Mouse (Mus musculus) ES-Bruce4 (cell line): ENCODE data around the gene Ppard. TPM values are rescaled to one million over a fixed set of nuclear protein-coding genes. Genes with fewer than 3 reads are reported as not detected.
"Not testable (repeated sequence)": the region's sequence is repeated elsewhere in the genome, so short reads cannot be mapped to it uniquely, and the experiment has no call there.

Experiments used
- H3K27ac ChIP-seq: 2 replicates; pipeline ENCODE4 v1.5.1; 2012; ENCODE audit warnings: low read length, inconsistent platforms; ENCODE audit not compliant: insufficient read depth
- H3K27me3 ChIP-seq: 2 replicates; pipeline ENCODE4 v1.6.1; 2012; ENCODE audit warnings: mild to moderate bottlenecking, low read length, inconsistent platforms; ENCODE audit not compliant: control insufficient read depth, poor library complexity, insufficient read depth, severe bottlenecking
- H3K36me3 ChIP-seq: 2 replicates; pipeline ENCODE4 v1.6.1; 2012; ENCODE audit warnings: inconsistent platforms, mild to moderate bottlenecking, low read length, moderate library complexity; ENCODE audit not compliant: control insufficient read depth, poor library complexity, insufficient read depth, severe bottlenecking
- H3K4me1 ChIP-seq: one replicate; pipeline ENCODE4 v1.8.1; 2011; ENCODE audit warnings: low read length; ENCODE audit not compliant: control insufficient read depth, insufficient read depth
- H3K4me3 ChIP-seq: 2 replicates; pipeline ENCODE4 v1.5.1; 2011; ENCODE audit warnings: low read depth, mild to moderate bottlenecking, low read length
- H3K9ac ChIP-seq: 2 replicates; pipeline ENCODE4 v1.6.1; 2012; ENCODE audit warnings: low read depth, mild to moderate bottlenecking, inconsistent platforms; ENCODE audit not compliant: poor library complexity, severe bottlenecking
- H3K9me3 ChIP-seq: replicated peaks from 2 replicates; pipeline ENCODE4 v1.6.1; 2012; ENCODE audit warnings: mild to moderate bottlenecking, low read length, inconsistent platforms; ENCODE audit not compliant: control insufficient read depth, poor library complexity, insufficient read depth, severe bottlenecking
- CTCF ChIP-seq: IDR thresholded peaks from one replicate; pipeline ENCODE4 v1.8.1; 2011; ENCODE audit warnings: low read depth, low read length
- EP300 ChIP-seq: IDR thresholded peaks from 2 replicates; pipeline ENCODE4 v1.6.1; 2011; ENCODE audit warnings: low read depth, low read length; ENCODE audit not compliant: insufficient read depth
- POLR2A ChIP-seq: IDR thresholded peaks from one replicate; pipeline ENCODE4 v1.8.1; 2011; ENCODE audit warnings: low read length; ENCODE audit not compliant: insufficient read depth
- polyA plus RNA-seq: library from polyadenylated mRNA; stranded (reverse); fragments of >200 nt; gene quantifications from 2 replicates; pipeline ENCODE4 v1.2.4, GENCODE M21; 2011; ENCODE audit warnings: low read depth; ENCODE audit not compliant: missing spikeins, insufficient read depth, insufficient read length

Ppard gene
- polyA plus RNA-seq, 1 experiment: 24.0 TPM

DNA sequence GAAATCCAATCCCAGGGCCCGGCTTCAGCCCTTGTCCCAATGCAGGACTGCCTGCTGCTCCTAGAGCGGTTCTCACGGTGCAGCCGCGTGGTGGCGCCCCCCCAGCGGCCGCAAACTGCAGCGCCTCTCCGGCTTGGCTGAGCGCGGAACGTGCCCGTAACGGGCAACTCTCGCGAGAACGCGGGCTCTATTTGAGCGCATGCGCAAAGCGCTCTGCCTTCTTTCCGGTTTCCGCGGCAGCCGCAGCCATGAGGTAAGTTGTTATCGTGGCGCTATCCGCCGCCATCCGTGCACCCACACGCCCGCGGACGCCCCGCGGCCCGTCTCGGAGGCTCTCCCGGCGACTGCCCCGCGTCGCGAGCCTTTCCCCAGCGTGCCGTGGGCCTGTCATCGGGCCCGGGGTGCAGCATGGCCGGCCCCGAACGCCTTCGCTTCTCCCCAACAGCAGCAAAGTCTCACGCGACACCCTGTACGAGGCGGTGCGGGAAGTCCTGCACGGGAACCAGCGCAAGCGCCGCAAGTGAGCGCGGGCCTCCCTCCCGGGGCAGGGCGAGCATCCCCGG, 95.9 kb downstream of the Ppard start, which contains the start of gene Rpl10a:
Rpl10a (plus strand) TSS at position 106 of the 563 bp plus-strand sequence.
- peaks cover 14% of the 10 kb centered on the region for H3K4me1 ChIP-seq
- peak within 1 kb of the TSS; percentile 56 for H3K27ac ChIP-seq
- H3K9ac ChIP-seq: peak within 1 kb of the TSS; percentile 95
- peaks cover 30% of the 10 kb centered on the region for H3K36me3 ChIP-seq
- H3K27me3 ChIP-seq: no peaks in the 10 kb centered on the region
- H3K9me3 ChIP-seq: no peaks in the 10 kb centered on the region
- H3K4me3 ChIP-seq: peak within 1 kb of the TSS; percentile 85
- TF ChIP-seq CTCF (peak; percentile 65), EP300 (no peak), POLR2A (peak; percentile 88)

DNA sequence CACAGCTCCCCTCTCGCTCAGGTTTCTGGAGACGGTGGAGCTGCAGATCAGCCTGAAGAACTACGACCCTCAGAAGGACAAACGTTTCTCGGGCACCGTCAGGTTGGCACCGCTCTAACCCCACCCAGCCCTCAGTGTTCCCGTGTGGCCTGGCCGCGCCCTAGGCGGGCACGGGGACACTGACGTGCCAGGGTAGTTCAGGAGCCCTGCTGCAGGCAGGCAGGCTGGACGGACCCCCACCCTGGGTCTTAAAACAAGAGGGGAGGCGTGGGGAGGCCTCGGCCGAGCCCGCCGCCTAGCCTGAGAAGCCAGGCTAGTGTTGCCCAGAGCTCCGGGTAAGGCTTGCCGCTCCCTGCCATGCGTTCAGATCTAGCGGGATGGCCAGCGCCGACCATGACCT, 96.4 kb downstream of the Ppard start:
- peak overlapping the region; percentile 95 for H3K9ac ChIP-seq
- H3K4me1 ChIP-seq: peaks cover 14% of the 10 kb centered on the region
- no peaks in the 10 kb centered on the region for H3K9me3 ChIP-seq
- H3K27ac ChIP-seq: peak overlapping the region; percentile 56
- no peak for TF ChIP-seq POLR2A
- no peak for TF ChIP-seq CTCF
- TF ChIP-seq EP300: no peak
- H3K4me3 ChIP-seq: peak overlapping the region; percentile 85
- H3K27me3 ChIP-seq: no peaks in the 10 kb centered on the region
- H3K36me3 ChIP-seq: peaks cover 30% of the 10 kb centered on the region

DNA sequence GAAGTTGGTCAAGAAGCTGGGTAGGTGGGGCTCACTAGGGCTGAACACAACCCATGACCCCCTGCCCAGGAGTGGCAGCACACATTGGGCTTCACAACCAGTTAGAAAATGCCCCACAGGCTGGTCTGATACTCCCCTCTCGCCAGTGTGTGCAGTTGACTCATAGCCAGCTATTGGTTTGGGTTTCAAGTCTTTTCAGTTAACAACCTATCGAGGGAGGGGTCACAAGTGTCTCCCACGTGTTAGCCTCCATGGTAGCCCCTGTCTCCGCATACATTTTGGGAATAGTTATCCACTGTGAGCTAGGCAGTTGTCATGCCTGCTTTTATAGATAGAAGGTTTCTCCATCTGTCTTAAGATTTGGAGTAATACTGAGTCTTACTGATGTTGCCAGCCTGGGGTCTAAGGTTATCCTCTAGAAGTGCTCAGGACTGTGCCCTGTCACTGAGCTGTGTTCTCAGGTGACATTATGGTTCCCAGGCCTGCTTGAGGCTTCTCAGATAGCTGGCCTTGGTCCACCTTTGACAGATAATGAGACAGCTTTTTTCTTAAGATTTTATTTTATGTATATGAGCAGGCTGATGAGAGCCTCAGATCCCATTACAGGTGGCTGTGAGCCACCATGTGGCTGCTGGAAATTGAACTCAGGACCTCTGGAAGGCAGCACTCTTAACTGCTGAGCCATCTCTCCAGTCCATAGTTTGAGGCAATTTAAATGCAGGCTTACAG, 97.2 kb downstream of the Ppard start:
- TF ChIP-seq CTCF (no peak), POLR2A (no peak), EP300 (no peak)
- Histone ChIP-seq H3K4me1 (peaks cover 14% of the 10 kb centered on the region), H3K4me3 (peak overlapping the region; percentile 85), H3K27me3 (no peaks in the 10 kb centered on the region), H3K9me3 (no peaks in the 10 kb centered on the region), H3K9ac (peak overlapping the region; percentile 95), H3K27ac (peak overlapping the region; percentile 56), H3K36me3 (peaks cover 30% of the 10 kb centered on the region)

DNA sequence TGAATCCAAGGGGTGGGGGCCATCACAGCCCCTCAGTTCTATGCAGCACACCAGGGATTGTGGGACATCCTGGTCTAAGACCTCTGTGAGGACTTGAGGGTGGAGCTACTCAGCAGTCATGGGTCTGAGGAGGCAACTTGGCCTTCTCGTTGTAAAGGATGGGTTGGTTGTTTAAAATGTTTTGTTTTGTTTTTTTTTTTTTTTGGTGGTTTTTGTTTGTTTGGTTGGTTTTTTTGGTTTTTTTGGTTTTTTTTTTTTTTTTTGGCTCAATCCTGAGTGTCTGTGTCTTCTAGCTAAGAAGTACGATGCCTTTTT, 97.7 kb downstream of the Ppard start:
- peaks cover 14% of the 10 kb centered on the region for H3K4me1 ChIP-seq
- peaks cover 30% of the 10 kb centered on the region for H3K36me3 ChIP-seq
- TF ChIP-seq CTCF (no peak), POLR2A (no peak), EP300 (no peak)
- H3K27ac ChIP-seq: peak overlapping the region; percentile 56
- no peaks in the 10 kb centered on the region for H3K27me3 ChIP-seq
- no peaks in the 10 kb centered on the region for H3K9me3 ChIP-seq
- peak overlapping the region; percentile 85 for H3K4me3 ChIP-seq
- H3K9ac ChIP-seq: peak overlapping the region; percentile 95

DNA sequence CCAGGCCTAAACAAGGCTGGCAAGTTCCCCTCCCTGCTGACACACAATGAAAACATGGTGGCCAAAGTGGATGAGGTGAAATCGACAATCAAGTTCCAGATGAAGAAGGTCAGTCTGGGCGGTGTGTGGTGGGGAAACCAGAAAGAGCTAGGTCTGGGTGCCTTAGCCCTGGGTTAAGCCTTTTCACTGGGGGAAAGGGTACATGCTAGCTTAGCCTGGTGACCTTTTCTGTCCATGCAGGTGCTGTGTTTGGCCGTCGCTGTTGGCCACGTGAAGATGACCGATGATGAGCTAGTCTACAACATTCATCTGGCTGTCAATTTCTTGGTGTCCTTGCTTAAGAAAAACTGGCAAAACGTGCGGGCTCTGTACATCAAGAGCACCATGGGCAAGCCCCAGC, 98.1 kb downstream of the Ppard start:
- not testable (repeated sequence) for H3K9me3 ChIP-seq, H3K27me3 ChIP-seq
- H3K9ac ChIP-seq: peak overlapping the region; percentile 95
- H3K27ac ChIP-seq: peak overlapping the region; percentile 12
- peaks cover 14% of the 10 kb centered on the region for H3K4me1 ChIP-seq
- H3K36me3 ChIP-seq: peaks cover 30% of the 10 kb centered on the region
- peak overlapping the region; percentile 24 for H3K4me3 ChIP-seq

- H3K36me3 ChIP-seq: peaks cover 30% of the 10 kb centered on the region
- peak overlapping the region; percentile 12 for H3K27ac ChIP-seq
- H3K4me3 ChIP-seq: 0 out of 2 replicates have a peak overlapping the region, but pooled peaks have one; percentile 3
- H3K4me1 ChIP-seq: peaks cover 13% of the 10 kb centered on the region
- TF ChIP-seq EP300 (no peak), POLR2A (no peak), CTCF (no peak)
- H3K27me3 ChIP-seq: no peaks in the 10 kb centered on the region
- H3K9me3 ChIP-seq: no peaks in the 10 kb centered on the region
- no peak overlapping the region for H3K9ac ChIP-seq
These were observed 99.0 kb downstream of the Ppard start for GRCm38 (mm10) chr17:28331241-28332112.
